Mouse (Mus musculus) ovary, adult 10 weeks (tissue): ENCODE results near the gene 1110051M20Rik. TPM values are rescaled to one million over a fixed set of nuclear protein-coding genes. Genes with fewer than 3 reads are reported as not detected.

ENCODE experiments used
- polyA plus RNA-seq: library from polyadenylated mRNA; stranded (reverse); fragments of 350-450 nt; fragmentation: Illumina TruSeq; extraction: RNeasy Lipid Tissue Mini Kit (QIAGEN cat#74804); gene quantifications from one replicate; pipeline ENCODE4 v1.2.3, GENCODE M21; 2014

1110051M20Rik gene
- polyA plus RNA-seq, result 14.4 TPM

DNA sequence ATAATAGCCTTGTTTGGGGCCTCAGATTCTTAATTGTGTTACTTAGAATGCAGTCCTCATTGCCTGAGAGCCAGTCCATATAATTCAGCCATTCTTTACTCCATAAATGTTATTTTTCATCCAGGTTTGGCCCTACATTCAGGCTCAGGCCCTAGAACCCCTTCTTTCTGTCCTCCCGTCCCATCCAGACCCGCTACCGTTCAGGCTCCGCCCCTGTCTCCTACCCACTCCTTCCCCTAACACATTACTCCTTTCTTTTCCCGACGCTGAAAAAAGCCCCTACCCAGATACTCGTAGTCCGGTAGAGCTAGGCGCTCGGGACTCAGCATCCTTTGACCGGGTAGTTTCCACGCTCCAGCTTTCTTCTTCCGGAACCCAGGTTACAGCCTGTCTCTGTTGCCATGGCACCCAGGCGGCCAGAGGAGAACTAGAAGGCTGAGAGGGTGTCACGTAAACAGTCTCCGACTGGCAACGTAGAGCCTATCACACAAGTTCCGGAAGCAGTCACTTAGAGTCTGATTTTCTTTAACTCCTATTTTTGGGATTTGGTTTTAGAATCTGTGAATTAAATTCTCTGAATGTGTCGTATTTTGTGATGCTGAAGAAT lies at the start of gene 1110051M20Rik:
Gene 1110051M20Rik, minus strand, starts transcription at position 419 of the 607 bp plus-strand sequence.

DNA sequence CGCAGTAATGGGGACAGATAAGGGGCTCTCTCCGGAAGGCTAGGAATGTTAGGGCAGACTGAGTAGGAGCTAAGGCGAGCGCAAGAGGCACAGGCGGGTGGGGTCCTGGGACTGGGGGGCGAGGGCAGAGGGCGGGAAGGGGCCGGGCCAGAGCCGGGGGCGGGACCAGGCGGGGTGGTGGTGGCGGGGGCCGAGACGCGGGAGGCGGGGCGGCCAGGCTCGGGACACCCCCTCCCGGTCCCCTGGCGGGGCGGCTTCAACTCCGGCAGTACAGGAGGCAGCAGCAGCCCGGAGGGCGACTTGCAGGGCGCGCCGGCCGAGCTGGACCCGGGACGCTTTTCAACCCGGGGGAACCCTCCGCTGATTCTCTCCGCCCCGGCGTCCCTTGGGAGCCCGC lies 12.8 kb upstream of the 1110051M20Rik start, which contains the start of gene Lrp4:
Gene Lrp4, plus strand, starts transcription at position 253 of the 397 bp plus-strand sequence.

DNA sequence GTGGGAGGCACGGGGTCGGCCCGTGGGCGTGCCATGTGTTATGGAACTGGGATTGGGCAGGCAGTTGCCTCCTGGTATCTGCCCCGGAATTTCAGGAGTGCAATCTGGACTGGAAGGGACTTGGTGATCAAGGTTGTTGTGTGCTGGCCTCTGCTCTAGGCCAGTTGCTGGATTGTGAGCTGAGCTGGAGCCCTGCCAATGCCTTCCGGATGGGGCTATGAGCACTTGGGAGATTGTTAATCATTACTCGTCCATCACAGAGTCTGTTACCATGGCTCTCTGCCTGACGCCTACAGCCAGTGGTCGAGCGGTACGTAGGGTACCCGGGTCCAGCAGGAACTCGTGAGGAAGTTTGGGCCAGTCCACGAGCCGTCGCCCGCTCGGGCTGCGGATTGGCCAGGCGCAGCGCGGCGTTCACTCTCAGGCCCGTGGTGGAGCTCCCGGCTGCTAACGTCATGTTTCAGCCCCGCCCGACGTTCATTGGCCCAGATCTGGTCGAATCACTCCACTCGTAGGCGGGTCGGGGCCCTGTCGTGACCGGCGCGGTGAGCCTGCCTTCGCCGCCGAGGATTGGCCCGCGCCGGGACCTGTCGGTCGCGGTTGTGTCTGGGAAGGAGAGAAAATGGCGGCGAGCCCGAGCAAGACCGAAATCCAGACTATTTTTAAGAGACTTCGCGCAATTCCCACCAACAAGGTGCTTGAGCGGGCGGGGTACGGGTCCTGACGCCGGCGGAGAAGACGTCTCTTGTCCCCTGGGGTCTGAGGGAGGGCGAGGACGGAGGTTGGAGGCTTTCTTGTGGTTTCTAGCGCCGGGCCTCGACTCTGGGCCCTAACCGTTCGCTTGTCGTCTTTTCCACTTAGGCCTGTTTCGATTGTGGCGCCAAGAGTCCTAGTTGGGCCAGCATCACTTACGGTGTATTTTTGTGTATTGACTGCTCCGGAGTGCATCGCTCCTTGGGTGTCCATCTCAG lies 179.5 kb downstream of the 1110051M20Rik start, which contains the start of gene Arfgap2:
Gene Arfgap2, plus strand, starts transcription at position 264 of the 971 bp plus-strand sequence.

DNA sequence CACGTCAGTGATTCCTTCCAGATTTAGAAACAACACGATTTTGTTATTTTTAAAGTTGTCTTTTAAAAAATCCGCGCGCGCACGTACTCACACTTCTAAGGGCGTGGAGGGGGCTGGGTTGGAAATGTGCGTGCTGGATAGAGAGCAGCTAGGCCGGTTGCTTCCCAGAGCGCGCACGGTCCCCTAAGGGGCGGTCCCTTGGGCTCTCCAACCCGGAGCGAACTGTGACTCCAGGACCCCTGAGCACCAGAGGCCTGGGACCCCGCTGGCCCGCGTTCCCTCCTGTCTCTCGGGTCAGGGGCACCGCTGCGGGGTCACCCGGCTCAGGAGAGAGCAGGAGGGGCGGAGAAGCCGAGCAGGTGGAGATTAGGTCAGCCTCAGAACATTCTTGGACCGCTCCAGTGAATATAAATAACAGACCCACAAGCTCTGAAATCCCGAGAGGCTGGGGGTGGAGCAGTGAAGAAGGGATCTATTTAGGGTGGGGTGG lies 188.8 kb downstream of the 1110051M20Rik start, which contains the start of gene Pacsin3:
Gene Pacsin3, plus strand, starts transcription at position 294 of the 490 bp plus-strand sequence.

DNA sequence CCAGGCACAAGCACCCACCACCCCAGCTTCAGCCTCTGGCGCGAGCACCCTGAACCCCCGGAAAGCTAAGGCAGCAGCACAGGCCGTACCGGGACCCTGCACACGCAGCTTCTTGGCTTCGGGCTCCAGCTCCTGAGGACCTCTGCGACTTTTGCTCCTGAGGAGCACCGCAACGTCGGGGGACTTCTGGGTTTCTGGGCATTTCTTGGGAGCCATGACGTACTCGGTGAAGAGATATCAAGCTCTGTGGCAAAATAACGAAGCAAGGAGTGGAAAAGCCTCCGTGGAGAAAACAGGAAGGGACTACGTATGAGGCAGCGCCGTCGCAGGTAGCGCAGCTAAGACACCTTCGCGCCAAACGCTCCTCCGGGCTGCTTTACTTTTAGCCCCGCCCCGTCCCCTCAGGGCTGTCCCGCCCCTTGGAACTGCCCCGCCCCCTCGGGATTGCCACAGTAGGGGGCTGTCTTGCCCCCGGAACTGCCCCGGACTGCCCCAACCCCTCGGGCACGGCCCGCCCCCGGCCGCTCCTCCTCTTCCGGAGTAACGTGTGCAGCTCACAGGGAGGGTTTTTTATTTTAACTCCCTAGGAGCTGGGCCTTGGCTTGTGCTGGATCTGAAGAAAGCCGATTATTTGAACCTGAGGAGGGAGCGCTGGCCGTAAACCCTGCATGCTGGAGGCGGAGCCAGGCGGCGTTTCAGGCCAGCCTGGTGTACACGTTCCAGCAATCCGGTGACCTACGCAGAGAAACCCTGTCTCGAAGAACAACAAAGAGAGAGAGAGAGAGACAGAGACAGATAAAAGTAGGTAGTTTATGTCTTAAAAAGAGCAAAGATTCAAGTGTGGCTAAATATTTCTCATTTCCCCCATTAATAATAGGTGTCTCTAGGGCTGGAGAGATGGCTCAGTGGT lies 207.6 kb downstream of the 1110051M20Rik start, which contains the start of gene Ddb2:
Gene Ddb2, minus strand, starts transcription at position 382 of the 910 bp plus-strand sequence.

Other genes with a start within 250 kb of the 1110051M20Rik start
- not detected for gene Nr1h3, start 241.9 kb downstream of the 1110051M20Rik start, polyA plus RNA-seq
- 56.3 TPM for gene Acp2, start 241.8 kb downstream of the 1110051M20Rik start, polyA plus RNA-seq
- 10.2 TPM for gene Ddb2, start 207.7 kb downstream of the 1110051M20Rik start, polyA plus RNA-seq
- gene Pacsin3, start 188.8 kb downstream of the 1110051M20Rik start, polyA plus RNA-seq, result 0.97 TPM
- 19.5 TPM for gene Arfgap2, start 179.7 kb downstream of the 1110051M20Rik start, polyA plus RNA-seq
- gene Lrp4, start 12.8 kb upstream of the 1110051M20Rik start, polyA plus RNA-seq, result 3.2 TPM
- 227 TPM for gene Ckap5, start 82.1 kb upstream of the 1110051M20Rik start, polyA plus RNA-seq
- not detected for gene F2, start 191.7 kb upstream of the 1110051M20Rik start, polyA plus RNA-seq
- 2.0 TPM for gene Zfp408, start 205.1 kb upstream of the 1110051M20Rik start, polyA plus RNA-seq
- gene Arhgap1, start 205.2 kb upstream of the 1110051M20Rik start, polyA plus RNA-seq, result 23.5 TPM